Mouse (Mus musculus): ENCODE data around the gene Slc2a10.

GRCm38 (mm10) chr2:165529106-165529505 is 25.5 kb downstream of the Slc2a10 start:
- TF ChIP-seq CTCF (IDR thresholded peaks at IDR 0.05; ENCODE audit: low read depth) (peak; percentile 96), EP300 (IDR thresholded peaks at IDR 0.05; ENCODE audit: low read depth) (no peak)
